Mouse (Mus musculus) embryo, embryonic 10 days (tissue): Measurements from ENCODE around the gene Olfr74.
"Not testable (repeated sequence)": the region's sequence is repeated elsewhere in the genome, so short reads cannot be mapped to it uniquely, and the experiment has no call there.

Source experiments
- DNase-seq: peaks from one replicate; pipeline ENCODE4 v3.0.0-alpha.2; 2015; ENCODE audit warnings: low spot score

The Olfr74 gene

GRCm38 (mm10) chr2:87974563-87974962 is at the start of gene Olfr74:
TSS of gene Olfr74 (minus strand) at chr2:87974663.
- no peak for DNase-seq

- not testable (repeated sequence) for DNase-seq
Observed at GRCm38 (mm10) chr2:88022474-88022873, 48.0 kb upstream of the Olfr74 start, which contains the start of gene Olfr1161. TSS of gene Olfr1161 (plus strand) at chr2:88022774.

GRCm38 (mm10) chr2:88007515-88008318 is 33.3 kb upstream of the Olfr74 start, which contains the start of gene Olfr1160:
TSS of gene Olfr1160 (minus strand) at chr2:88008268.
- DNase-seq: no peak

- no peak for DNase-seq
Observed at GRCm38 (mm10) chr2:87989813-87990212, 15.3 kb upstream of the Olfr74 start, which contains the start of gene Olfr1158. TSS of gene Olfr1158 (plus strand) at chr2:87990113.

GRCm38 (mm10) chr2:87968199-87968598 is 6.3 kb downstream of the Olfr74 start, which contains the start of gene Olfr1157:
TSS of gene Olfr1157 (minus strand) at chr2:87968299.
- no peak for DNase-seq

- DNase-seq: no peak
Observed at GRCm38 (mm10) chr2:87953000-87953399, 21.5 kb downstream of the Olfr74 start, which contains the start of gene Olfr1156. TSS of gene Olfr1156 (minus strand) at chr2:87953100.

GRCm38 (mm10) chr2:87945037-87945436 is 29.4 kb downstream of the Olfr74 start, which contains the start of gene Olfr1155:
TSS of gene Olfr1155 (minus strand) at chr2:87945137.
- DNase-seq: no peak
